Mouse (Mus musculus): ENCODE data around the gene Rhpn2.

Rhpn2 gene

GRCm38 (mm10) chr7:35349022-35349421 is 15.1 kb downstream of the Rhpn2 start:
- no peak for DNase-seq

GRCm38 (mm10) chr7:35349886-35350684 is 16.1 kb downstream of the Rhpn2 start:
- no peak for DNase-seq

- DNase-seq, result no peak
Observed at GRCm38 (mm10) chr7:35351155-35351554, 17.2 kb downstream of the Rhpn2 start.

GRCm38 (mm10) chr7:35353306-35353705 is 19.3 kb downstream of the Rhpn2 start:
- no peak for DNase-seq

GRCm38 (mm10) chr7:35355303-35355872 is 21.4 kb downstream of the Rhpn2 start:
- peak in 1 of 2 experiments; percentile 33 for DNase-seq

- DNase-seq, result peak; percentile 58 to 68
Observed at GRCm38 (mm10) chr7:35357621-35358020, 23.7 kb downstream of the Rhpn2 start.

GRCm38 (mm10) chr7:35362253-35362652 is 28.3 kb downstream of the Rhpn2 start:
- no peak for DNase-seq

GRCm38 (mm10) chr7:35362868-35363267 is 28.9 kb downstream of the Rhpn2 start:
- no peak for DNase-seq

GRCm38 (mm10) chr7:35365161-35365910 is 31.4 kb downstream of the Rhpn2 start:
- DNase-seq, result no peak

- DNase-seq, result no peak
Observed at GRCm38 (mm10) chr7:35371096-35371495, 37.1 kb downstream of the Rhpn2 start.

- no peak for DNase-seq
Observed at GRCm38 (mm10) chr7:35372483-35373017, 38.6 kb downstream of the Rhpn2 start.

- DNase-seq, result peak in 1 of 2 experiments; percentile 36
Observed at GRCm38 (mm10) chr7:35373146-35373989, 39.4 kb downstream of the Rhpn2 start.

GRCm38 (mm10) chr7:35374265-35374664 is 40.3 kb downstream of the Rhpn2 start:
- no peak for DNase-seq

GRCm38 (mm10) chr7:35376623-35377022 is 42.7 kb downstream of the Rhpn2 start:
- peak; percentile 90 to 92 for DNase-seq

GRCm38 (mm10) chr7:35379492-35380119 is 45.6 kb downstream of the Rhpn2 start:
- no peak for DNase-seq

GRCm38 (mm10) chr7:35380351-35380750 is 46.4 kb downstream of the Rhpn2 start:
- DNase-seq, result no peak

GRCm38 (mm10) chr7:35381861-35382260 is 47.9 kb downstream of the Rhpn2 start:
- no peak for DNase-seq

- no peak for DNase-seq
Observed at GRCm38 (mm10) chr7:35382706-35383353, 48.9 kb downstream of the Rhpn2 start.

GRCm38 (mm10) chr7:35386525-35386952 is 52.6 kb downstream of the Rhpn2 start:
- no peak for DNase-seq

GRCm38 (mm10) chr7:35388694-35389093 is 54.7 kb downstream of the Rhpn2 start:
- no peak for DNase-seq

GRCm38 (mm10) chr7:35392935-35393334 is 59.0 kb downstream of the Rhpn2 start:
- peak; percentile 65 to 77 for DNase-seq
